Mouse (Mus musculus) MEL (cell line): ENCODE measurements around the gene Pik3c2b. TPM values are rescaled to one million over a fixed set of nuclear protein-coding genes. Genes with fewer than 3 reads are reported as not detected.
A peak's percentile ranks its signal among the peaks of the same experiment; 100 is the strongest.

Source experiments
- DNase-seq: peaks from one replicate; pipeline ENCODE4 v3.0.0; 2011; ENCODE audit warnings: low read depth, low spot score
- H3K27ac ChIP-seq: 2 replicates; pipeline ENCODE4 v1.5.1; 2012; ENCODE audit warnings: low read depth, mild to moderate bottlenecking, control low read depth, low read length, moderate library complexity; ENCODE audit not compliant: control insufficient read depth
- H3K27me3 ChIP-seq, 2 experiments: fragments of 150-350 bp in 1 of 2; sonication (generic) in 1 of 2; 2 replicates each; pipeline ENCODE4 v1.6.1; 2012; ENCODE audit warnings: low read length in 2 of 2, mild to moderate bottlenecking in 2 of 2, improper control_type of control experiment in 1 of 2, moderate library complexity in 1 of 2; ENCODE audit not compliant: insufficient read depth in 2 of 2, control insufficient read depth in 1 of 2
- H3K36me3 ChIP-seq, 2 experiments: 2 replicates each; pipeline ENCODE4 v1.6.1; 2012 to 2014; ENCODE audit warnings: low read length in 2 of 2, improper control_type of control experiment in 1 of 2, inconsistent platforms in 1 of 2, mild to moderate bottlenecking in 1 of 2; ENCODE audit not compliant: insufficient read depth in 2 of 2, control insufficient read depth in 1 of 2
- H3K4me1 ChIP-seq, 2 experiments: fragments of 150-350 bp in 1 of 2; sonication (generic) in 1 of 2; 2 replicates each; pipeline ENCODE4 v1.6.1; 2012; ENCODE audit warnings: low read length in 2 of 2, improper control_type of control experiment in 1 of 2, mild to moderate bottlenecking in 1 of 2; ENCODE audit not compliant: insufficient read depth in 2 of 2, control insufficient read depth in 1 of 2
- H3K4me3 ChIP-seq, 2 experiments: fragments of 150-350 bp in 1 of 2; sonication (generic) in 1 of 2; 2 replicates each; pipeline ENCODE4 v1.5.1; 2012; ENCODE audit warnings: low read depth in 2 of 2, low read length in 2 of 2, mild to moderate bottlenecking in 2 of 2, moderate library complexity in 2 of 2, control low read depth in 1 of 2, improper control_type of control experiment in 1 of 2; ENCODE audit not compliant: control insufficient read depth in 1 of 2, insufficient read depth in 1 of 2
- H3K79me2 ChIP-seq: 2 replicates; pipeline ENCODE4 v1.6.1; 2012; ENCODE audit warnings: mild to moderate bottlenecking, low read length, moderate library complexity; ENCODE audit not compliant: control insufficient read depth, poor library complexity, insufficient read depth
- H3K9ac ChIP-seq: 2 replicates; pipeline ENCODE4 v1.6.1; 2012; ENCODE audit warnings: low read depth, mild to moderate bottlenecking, control low read depth, low read length, moderate library complexity; ENCODE audit not compliant: control insufficient read depth, poor library complexity, severe bottlenecking
- H3K9me3 ChIP-seq: fragments of 150-350 bp; sonication (generic); replicated peaks from 2 replicates; pipeline ENCODE4 v1.6.1; 2012; ENCODE audit warnings: mild to moderate bottlenecking, low read length, improper control_type of control experiment, moderate library complexity; ENCODE audit not compliant: insufficient read depth
- BHLHE40 ChIP-seq: IDR thresholded peaks from 2 replicates; pipeline ENCODE4 v1.6.1; 2012; ENCODE audit warnings: low read depth, mild to moderate bottlenecking, inconsistent platforms, low read length, improper control_type of control experiment, borderline replicate concordance
- ELF1 ChIP-seq: IDR thresholded peaks from 2 replicates; pipeline ENCODE4 v1.6.1; 2014; ENCODE audit warnings: low read depth, mild to moderate bottlenecking, inconsistent platforms, low read length, improper control_type of control experiment, moderate library complexity
- EP300 ChIP-seq, 2 experiments: IDR thresholded peaks; 2 replicates each; pipeline ENCODE4 v1.6.1; 2011; ENCODE audit warnings: improper control_type of control experiment in 2 of 2, low read length in 2 of 2, low read depth in 1 of 2, mild to moderate bottlenecking in 1 of 2
- ETS1 ChIP-seq: IDR thresholded peaks from 2 replicates; pipeline ENCODE4 v1.6.1; 2012; ENCODE audit warnings: low read depth, mild to moderate bottlenecking, inconsistent platforms, low read length, improper control_type of control experiment, moderate library complexity
- GATA1 ChIP-seq: IDR thresholded peaks from 2 replicates; pipeline ENCODE4 v1.6.1; 2011; ENCODE audit warnings: low read depth, low read length, improper control_type of control experiment
- HCFC1 ChIP-seq: IDR thresholded peaks from 2 replicates; pipeline ENCODE4 v1.6.1; 2012; ENCODE audit warnings: low read depth, mild to moderate bottlenecking, inconsistent platforms, low read length, improper control_type of control experiment, moderate library complexity
- MAFK ChIP-seq: IDR thresholded peaks from 2 replicates; pipeline ENCODE4 v1.6.1; 2011; ENCODE audit warnings: low read depth, mild to moderate bottlenecking, low read length, improper control_type of control experiment, borderline replicate concordance
- MAX ChIP-seq: IDR thresholded peaks from 2 replicates; pipeline ENCODE4 v1.6.1; 2011; ENCODE audit warnings: low read length, improper control_type of control experiment
- MXI1 ChIP-seq: IDR thresholded peaks from 2 replicates; pipeline ENCODE4 v1.6.1; 2011; ENCODE audit warnings: mild to moderate bottlenecking, low read depth, low read length, improper control_type of control experiment
- MYB ChIP-seq: IDR thresholded peaks from 2 replicates; pipeline ENCODE4 v1.6.1; 2011; ENCODE audit warnings: mild to moderate bottlenecking, low read depth, low read length, improper control_type of control experiment
- NELFE ChIP-seq: IDR thresholded peaks from 2 replicates; pipeline ENCODE4 v1.6.1; 2011; ENCODE audit warnings: low read depth, low read length, improper control_type of control experiment
- NRF1 ChIP-seq: IDR thresholded peaks from 2 replicates; pipeline ENCODE4 v1.6.1; 2014; ENCODE audit warnings: low read depth, mild to moderate bottlenecking, inconsistent platforms, low read length, improper control_type of control experiment, moderate library complexity; ENCODE audit not compliant: poor library complexity, insufficient read depth, severe bottlenecking
- POLR2A ChIP-seq, 2 experiments: IDR thresholded peaks; 2 replicates each; pipeline ENCODE4 v1.6.1; 2011 to 2012; ENCODE audit warnings: low read length in 2 of 2, mild to moderate bottlenecking in 2 of 2, control low read depth in 1 of 2, improper control_type of control experiment in 1 of 2, low read depth in 1 of 2, moderate library complexity in 1 of 2; ENCODE audit not compliant: control insufficient read depth in 1 of 2, insufficient read depth in 1 of 2, poor library complexity in 1 of 2
- RCOR1 ChIP-seq: IDR thresholded peaks from 2 replicates; pipeline ENCODE4 v1.6.1; 2012; ENCODE audit warnings: low read depth, mild to moderate bottlenecking, inconsistent platforms, low read length, improper control_type of control experiment
- SIN3A ChIP-seq: IDR thresholded peaks from 2 replicates; pipeline ENCODE4 v1.6.1; 2012; ENCODE audit warnings: low read length, improper control_type of control experiment, inconsistent platforms
- TBP ChIP-seq: IDR thresholded peaks from 2 replicates; pipeline ENCODE4 v1.8.0; 2011; ENCODE audit warnings: low read depth, low read length, improper control_type of control experiment
- TCF12 ChIP-seq: IDR thresholded peaks from 2 replicates; pipeline ENCODE4 v1.6.1; 2014; ENCODE audit warnings: low read depth, mild to moderate bottlenecking, inconsistent platforms, low read length, improper control_type of control experiment, moderate library complexity
- ZMIZ1 ChIP-seq: IDR thresholded peaks from 2 replicates; pipeline ENCODE4 v1.6.1; 2012; ENCODE audit warnings: low read depth, mild to moderate bottlenecking, inconsistent platforms, low read length, improper control_type of control experiment, moderate library complexity
- ZNF384 ChIP-seq: IDR thresholded peaks from 2 replicates; pipeline ENCODE4 v1.6.1; 2012; ENCODE audit warnings: low read depth, mild to moderate bottlenecking, inconsistent platforms, low read length, improper control_type of control experiment
- polyA plus RNA-seq, 2 experiments: library from polyadenylated mRNA; stranded (reverse) in 1 of 2; unstranded in 1 of 2; fragments of >175 nt in 1 of 2; fragments of >200 nt in 1 of 2; gene quantifications; 2 replicates each; pipeline versions ENCODE4 v1.2.1 to v1.2.4; 2012; ENCODE audit warnings: low replicate concordance in 2 of 2, low read depth in 1 of 2; ENCODE audit not compliant: insufficient read length in 2 of 2, insufficient read depth in 1 of 2, missing spikeins in 1 of 2
- total RNA-seq: library from RNA; depleted of rRNA; stranded (reverse); fragments of 300-350 nt; gene quantifications from 2 replicates; pipeline ENCODE4 v1.2.3, GENCODE M21; 2012; rRNA removed

The Pik3c2b gene
- total RNA-seq (2.9 TPM in 2 replicates), polyA plus RNA-seq (1 to 10 TPM in 1 of 2 experiments, not detected in 1; 3.2 TPM)

DNA sequence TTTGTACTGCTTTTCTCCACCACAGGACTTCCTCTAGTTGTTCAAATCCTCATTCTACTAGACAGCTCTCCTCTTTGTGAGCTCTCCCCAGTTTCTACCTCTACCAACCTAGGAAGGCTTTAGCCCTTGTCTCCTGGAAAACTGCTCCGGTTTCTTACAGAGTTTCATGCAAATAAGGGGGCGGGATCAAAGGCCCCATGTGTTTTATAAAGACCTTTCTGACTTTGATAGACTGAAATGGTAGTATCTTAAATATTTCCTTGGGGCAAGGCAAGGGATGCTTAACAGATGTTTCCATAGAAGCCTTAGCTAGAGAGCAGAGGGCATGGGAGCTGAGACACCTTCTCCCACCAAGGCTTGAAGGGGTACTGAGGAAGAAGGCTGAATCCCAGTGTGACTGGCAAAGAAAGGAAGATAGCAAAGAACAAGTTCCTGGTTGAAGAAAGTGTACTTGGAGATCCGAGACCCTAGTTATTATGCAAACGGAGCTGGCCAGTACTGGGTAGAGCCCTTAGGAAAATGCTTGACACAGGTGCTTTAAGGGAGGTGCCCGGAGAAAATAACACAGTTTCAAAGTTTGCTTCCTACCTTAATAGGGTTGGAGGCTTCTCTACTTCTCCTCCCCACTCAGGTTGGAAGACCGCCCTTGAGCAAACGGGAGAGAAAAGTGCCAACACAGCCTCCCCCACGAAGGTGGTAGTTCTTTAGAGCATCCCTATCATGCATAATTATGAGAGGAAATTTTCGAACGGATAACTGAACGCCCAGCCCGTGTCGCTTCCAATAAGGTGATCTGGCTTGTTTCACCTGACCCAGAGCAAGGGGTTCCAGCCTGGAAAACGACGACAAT, at the start of gene Pik3c2b:
Gene Pik3c2b (plus strand): TSS at position 657 of the 850 bp plus-strand sequence.
- no peaks in the 10 kb centered on the region for H3K9me3 ChIP-seq
- H3K79me2 ChIP-seq, result peaks cover 4% of the 10 kb centered on the region
- peak; percentile 70 for DNase-seq
- peaks cover 0 to 11% of the 10 kb centered on the region in 2 experiments; a peak in 3 of 4 replicates for H3K4me1 ChIP-seq
- peaks cover 0 to 9% of the 10 kb centered on the region in 2 experiments; a peak in 2 of 4 replicates for H3K36me3 ChIP-seq
- TF ChIP-seq MAX (no peak), ZNF384 (no peak), HCFC1 (no peak), ETS1 (0 out of 2 replicates have a peak, but pooled peaks have one; percentile 6), POLR2A (IDR thresholded peaks at IDR 0.05; ENCODE audit: control insufficient read depth in 1 of 2, insufficient read depth in 1 of 2, low read depth in 1 of 2, low read length in 2 of 2, poor library complexity in 1 of 2) (peak in 1 of 2 experiments; percentile 43; a peak in 2 of 4 replicates), ZMIZ1 (peak; percentile 89), TCF12 (0 out of 2 replicates have a peak, but pooled peaks have one; percentile 1), TBP (peak; percentile 87)
- H3K27me3 ChIP-seq, result no peaks in the 10 kb centered on the region
- H3K9ac ChIP-seq, result peak within 1 kb of the TSS; percentile 88
- peak within 1 kb of the TSS; percentile 88 to 95 for H3K4me3 ChIP-seq
- H3K27ac ChIP-seq, result peak within 1 kb of the TSS; percentile 37

DNA sequence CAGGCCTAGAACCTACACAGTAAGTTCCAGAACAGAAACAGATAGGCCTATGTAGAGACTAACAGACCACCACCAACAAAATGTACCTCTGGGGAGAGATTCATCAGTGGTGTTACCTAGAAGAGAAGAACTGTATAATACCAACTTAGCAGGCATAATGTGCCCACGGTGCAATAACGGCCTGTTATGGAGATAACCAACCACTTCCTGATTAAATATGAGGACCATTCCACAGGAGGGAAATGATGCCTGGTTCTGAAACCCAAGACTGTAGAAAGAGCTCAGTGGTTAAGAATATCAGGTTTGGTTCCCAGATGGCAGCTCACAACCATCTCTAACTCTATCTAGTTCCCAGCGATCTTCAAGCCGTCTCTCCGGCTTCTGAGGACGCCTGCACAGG, 45.1 kb upstream of the Pik3c2b start:
- H3K4me3 ChIP-seq, result no peak overlapping the region
- H3K36me3 ChIP-seq, result peaks cover 11 to 73% of the 10 kb centered on the region in 2 experiments
- H3K27ac ChIP-seq, result no peak overlapping the region; the same call in 1 of the 2 replicates
- no peak overlapping the region for H3K9ac ChIP-seq
- H3K79me2 ChIP-seq, result no peaks in the 10 kb centered on the region; the same call in 1 of the 2 replicates
- TF ChIP-seq GATA1, result peak; percentile 48; the same call in 1 of the 2 replicates
- TF ChIP-seq MAFK, result peak; percentile 17; the same call in 1 of the 2 replicates
- no peak for TF ChIP-seq NRF1
- TF ChIP-seq BHLHE40, result no peak
- TF ChIP-seq RCOR1, result 0 out of 2 replicates have a peak, but pooled peaks have one; percentile 26
- TF ChIP-seq MYB, result peak; percentile 27; the same call in 1 of the 2 replicates
- peak; percentile 30; the same call in 1 of the 2 replicates for TF ChIP-seq MXI1
- peak; percentile 70; a peak in 3 of 4 replicates for TF ChIP-seq EP300 (IDR thresholded peaks at IDR 0.05; ENCODE audit: low read depth in 1 of 2, low read length in 2 of 2)
- 0 out of 2 replicates have a peak, but pooled peaks have one; percentile 27 for TF ChIP-seq ELF1
- TF ChIP-seq NELFE, result no peak
- TF ChIP-seq SIN3A, result peak; percentile 31; the same call in 1 of the 2 replicates
- no peaks in the 10 kb centered on the region for H3K9me3 ChIP-seq
- H3K4me1 ChIP-seq, result peaks cover 6 to 12% of the 10 kb centered on the region in 2 experiments; a peak in 2 of 4 replicates
- no peaks in the 10 kb centered on the region for H3K27me3 ChIP-seq
- DNase-seq, result peak; percentile 42
